Mouse (Mus musculus) cerebellum, postnatal 36 days (tissue): ENCODE results near the gene Eva1b.
"Not testable (repeated sequence)": the region's sequence is repeated elsewhere in the genome, so short reads cannot be mapped to it uniquely, and the experiment has no call there.

Source experiments
- DNase-seq, 2 experiments: peaks; one replicate each; pipeline ENCODE4 v3.0.0; 2021 to 2022; ENCODE audit warnings: mixed read lengths in 2 of 2

Eva1b gene

GRCm38 (mm10) chr4:126157562-126157961 is 10.0 kb downstream of the Eva1b start:
- no peak for DNase-seq

DNA sequence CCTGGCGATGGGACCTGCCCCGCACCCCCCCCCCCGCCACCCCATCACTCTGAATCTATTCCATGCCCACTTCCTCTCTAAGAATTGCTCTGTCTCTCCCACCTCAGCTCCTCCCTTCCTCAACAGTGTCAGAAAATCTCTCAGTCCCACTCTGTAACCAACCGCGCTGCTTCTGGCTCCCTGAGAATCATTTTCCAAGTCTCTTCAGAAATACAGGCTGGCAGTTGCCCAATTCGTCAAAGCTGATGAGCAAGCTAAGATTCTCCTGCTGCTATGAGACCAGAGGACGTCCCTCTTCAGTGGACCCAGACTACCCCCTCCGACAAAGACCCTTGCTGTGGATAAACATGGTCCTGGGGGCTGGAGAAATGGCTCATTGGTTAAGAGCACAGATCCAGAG is 11.9 kb downstream of the Eva1b start:
- DNase-seq = no peak

- no peak for DNase-seq
These were observed 13.4 kb downstream of the Eva1b start for GRCm38 (mm10) chr4:126160981-126161380.

GRCm38 (mm10) chr4:126161456-126161855 is 13.9 kb downstream of the Eva1b start:
- DNase-seq = no peak

DNA sequence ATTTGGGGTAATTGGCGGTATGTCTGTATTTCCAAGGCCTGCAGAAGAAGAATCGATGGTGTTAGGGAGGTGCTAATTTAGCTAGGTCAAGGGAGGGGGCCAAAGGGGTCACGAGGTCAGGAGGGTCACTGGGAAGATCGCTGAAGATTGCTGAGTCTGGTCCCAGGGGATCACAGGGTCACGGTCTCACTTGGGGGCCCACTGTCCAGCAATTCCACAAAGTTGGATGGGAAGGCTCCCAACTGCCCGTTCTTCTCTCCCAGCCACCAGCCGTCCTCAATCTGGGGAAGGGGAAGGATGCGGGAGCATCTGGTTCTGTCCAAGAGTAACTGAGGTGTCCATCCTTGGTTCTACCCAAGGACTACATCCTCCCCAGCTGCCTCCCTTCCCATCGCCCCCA is 14.4 kb downstream of the Eva1b start:
- no peak for DNase-seq

DNA sequence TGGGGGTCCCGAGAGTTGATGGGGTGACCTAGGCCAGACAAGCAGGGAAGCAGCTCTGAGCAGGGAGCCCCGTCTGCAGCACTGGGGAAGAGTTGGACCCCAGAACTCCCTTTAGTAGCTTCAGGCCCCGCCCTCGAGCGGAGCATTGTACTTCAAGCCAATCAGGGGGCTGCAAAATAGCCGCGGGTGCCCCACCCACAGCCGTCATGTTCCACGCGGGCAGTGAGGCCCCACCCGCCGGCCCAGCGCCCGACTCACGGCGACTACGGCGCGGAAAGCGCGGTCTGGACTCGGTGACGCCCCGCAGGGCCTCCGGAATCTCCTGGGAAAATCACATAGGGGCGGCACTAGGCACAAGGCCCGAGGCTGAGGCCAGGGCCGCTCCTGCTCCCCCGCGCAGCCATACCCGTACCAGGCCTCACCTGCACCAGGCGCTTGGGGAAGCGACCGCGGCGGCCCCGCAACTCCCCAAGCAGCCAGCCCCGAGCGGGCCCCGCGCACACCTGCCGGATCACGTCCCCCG is 15.1 kb downstream of the Eva1b start:
- DNase-seq = peak; percentile 76 to 83

GRCm38 (mm10) chr4:126163067-126163659 is 15.6 kb downstream of the Eva1b start, which contains the start of gene Sh3d21:
Gene Sh3d21 (minus strand): TSS chr4:126163491.
- no peak for DNase-seq

DNA sequence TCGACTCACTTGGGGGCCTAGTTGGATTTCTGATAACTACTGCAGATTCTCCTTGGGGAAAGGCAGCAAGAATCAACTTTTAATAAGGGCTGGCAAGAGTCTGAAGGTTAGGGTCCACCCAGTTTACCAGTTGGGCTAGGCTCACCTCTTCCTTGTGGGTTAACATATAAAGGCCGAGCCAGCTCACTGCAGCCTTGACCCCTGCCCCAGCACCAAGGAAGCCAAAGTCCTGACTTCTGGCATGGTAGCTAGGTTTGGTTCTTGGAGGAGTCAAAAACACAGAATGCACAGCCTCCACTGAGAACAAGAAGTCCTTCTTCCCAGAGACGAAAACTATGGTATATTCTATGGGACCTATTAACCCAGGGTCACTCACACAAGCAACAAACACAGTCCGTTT is 16.1 kb downstream of the Eva1b start:
- no peak for DNase-seq

DNA sequence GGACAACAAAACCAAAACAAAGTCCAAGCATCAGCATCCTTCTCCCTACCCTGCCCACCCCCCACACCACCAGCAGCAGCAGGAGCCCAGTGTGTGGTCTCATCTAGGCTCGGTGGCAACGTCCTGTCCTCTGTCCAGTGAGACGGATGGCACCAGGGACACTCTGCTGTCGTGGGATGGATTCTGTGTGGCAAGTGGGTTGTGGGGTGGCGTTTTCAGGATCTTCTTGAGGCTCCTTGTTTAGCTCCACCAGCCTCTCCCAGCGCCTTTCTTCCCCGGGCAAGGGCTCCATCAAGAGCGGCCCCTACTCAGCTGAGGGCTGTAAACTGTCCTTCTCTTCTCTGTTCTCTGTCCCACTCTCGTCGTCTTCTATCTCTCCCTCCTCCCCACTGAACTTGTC is 17.5 kb downstream of the Eva1b start:
- not testable (repeated sequence) for DNase-seq

GRCm38 (mm10) chr4:126166084-126166483 is 18.5 kb downstream of the Eva1b start:
- no peak for DNase-seq

- DNase-seq = no peak
These were observed 21.3 kb downstream of the Eva1b start for GRCm38 (mm10) chr4:126168851-126169250.

- not testable (repeated sequence) for DNase-seq
These were observed 23.2 kb downstream of the Eva1b start for GRCm38 (mm10) chr4:126170737-126171136.

DNA sequence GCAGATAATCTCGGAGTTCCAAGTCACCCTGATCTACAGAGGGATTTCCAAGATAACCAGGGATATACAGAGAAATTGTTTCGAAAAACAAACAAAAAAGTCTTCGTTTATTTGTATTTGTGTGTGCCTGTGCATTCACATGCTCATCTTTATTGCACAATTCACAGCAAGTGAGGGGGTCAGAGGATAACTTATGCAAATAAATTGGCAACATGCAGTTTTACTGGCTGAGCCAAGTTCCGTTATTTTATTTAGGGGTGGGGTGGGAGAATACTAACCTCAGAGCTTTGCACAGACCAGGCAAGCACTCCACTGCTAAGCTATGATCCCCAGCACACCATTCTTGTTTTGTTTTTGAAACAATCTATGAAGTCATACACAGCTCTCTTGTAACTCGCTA is 26.3 kb downstream of the Eva1b start:
- DNase-seq = no peak

- not testable (repeated sequence) for DNase-seq
These were observed 28.4 kb downstream of the Eva1b start for GRCm38 (mm10) chr4:126175980-126176379.

- peak; percentile 45 to 59 for DNase-seq
These were observed 33.8 kb downstream of the Eva1b start for GRCm38 (mm10) chr4:126181170-126181957.

DNA sequence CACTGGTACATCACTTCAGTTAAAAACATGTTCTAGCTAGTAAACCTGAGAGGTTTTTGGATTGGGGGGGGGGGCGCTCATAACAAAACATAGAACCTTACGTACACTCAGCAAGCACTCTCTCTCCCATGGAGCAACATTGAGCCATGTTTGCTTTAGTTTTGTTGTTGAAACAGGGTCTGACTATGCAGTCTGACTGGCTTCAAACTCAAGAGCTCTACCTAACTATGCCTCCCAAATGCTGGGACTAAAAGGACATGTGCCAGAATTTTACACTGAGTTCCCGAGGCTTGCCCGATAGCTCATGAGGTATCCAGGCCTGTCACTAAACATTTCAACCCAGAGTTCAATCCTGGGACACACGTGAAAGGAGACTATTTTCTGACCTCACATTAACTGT is 35.5 kb downstream of the Eva1b start:
- no peak for DNase-seq

- DNase-seq = no peak
These were observed 39.6 kb downstream of the Eva1b start for GRCm38 (mm10) chr4:126187096-126187495.

GRCm38 (mm10) chr4:126190636-126191035 is 43.1 kb downstream of the Eva1b start:
- no peak for DNase-seq

- no peak for DNase-seq
These were observed 46.7 kb downstream of the Eva1b start for GRCm38 (mm10) chr4:126194216-126194615.

- DNase-seq = no peak
These were observed 47.4 kb downstream of the Eva1b start for GRCm38 (mm10) chr4:126194916-126195315.

DNA sequence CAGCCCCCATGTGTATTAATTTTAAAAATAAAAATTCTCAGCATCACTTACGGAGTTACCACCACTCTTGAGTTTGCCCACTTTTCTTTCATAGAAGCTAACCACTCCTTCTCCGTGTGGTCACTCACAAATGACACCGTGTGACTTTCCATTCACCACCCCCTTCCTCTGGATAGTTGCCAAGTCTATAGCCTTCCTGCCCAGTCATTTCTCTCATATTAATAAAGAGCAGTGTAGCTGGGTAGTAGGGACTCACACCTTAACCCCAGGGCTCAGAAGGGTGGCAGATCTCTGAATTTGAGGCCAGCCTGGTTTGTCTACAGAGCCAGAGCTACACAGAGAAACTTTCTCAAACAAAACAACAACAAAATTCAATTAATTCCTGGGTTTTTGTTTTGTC is 49.9 kb downstream of the Eva1b start:
- DNase-seq = no peak
